Mouse (Mus musculus): Measurements from ENCODE around the gene Rab31.
"Not testable (repeated sequence)": the region's sequence is repeated elsewhere in the genome, so short reads cannot be mapped to it uniquely, and the experiment has no call there.

Rab31 gene

GRCm38 (mm10) chr17:65628823-65629532 lies 143.6 kb downstream of the Rab31 start:
- DNase-seq (ENCODE audit: low spot score in 2 of 2) = not testable (repeated sequence)

- no peak for DNase-seq (ENCODE audit: low spot score in 2 of 2)
These were observed 146.3 kb downstream of the Rab31 start for GRCm38 (mm10) chr17:65626301-65626700.

- DNase-seq (ENCODE audit: low spot score in 2 of 2) = no peak
These were observed 147.0 kb downstream of the Rab31 start for GRCm38 (mm10) chr17:65625563-65625962.

- no peak for DNase-seq (ENCODE audit: low spot score in 2 of 2)
These were observed 149.4 kb downstream of the Rab31 start for GRCm38 (mm10) chr17:65623130-65623529.

- DNase-seq (ENCODE audit: low spot score in 2 of 2) = no peak
These were observed 154.1 kb downstream of the Rab31 start for GRCm38 (mm10) chr17:65618431-65618830.

- no peak for DNase-seq (ENCODE audit: low spot score in 2 of 2)
These were observed 156.9 kb downstream of the Rab31 start for GRCm38 (mm10) chr17:65615678-65616077.

GRCm38 (mm10) chr17:65614431-65614830 lies 158.1 kb downstream of the Rab31 start:
- no peak for DNase-seq (ENCODE audit: low spot score in 2 of 2)

- DNase-seq (ENCODE audit: low spot score in 2 of 2) = peak; percentile 94 to 98
These were observed 158.8 kb downstream of the Rab31 start, which contains the start of gene Vapa for GRCm38 (mm10) chr17:65613463-65614412. Vapa (minus strand) TSS chr17:65613555.

GRCm38 (mm10) chr17:65613142-65613462 lies 159.4 kb downstream of the Rab31 start:
- no peak for DNase-seq (ENCODE audit: low spot score in 2 of 2)

GRCm38 (mm10) chr17:65612391-65613141 lies 160.0 kb downstream of the Rab31 start:
- DNase-seq (ENCODE audit: low spot score in 2 of 2) = peak; percentile 13 to 30

GRCm38 (mm10) chr17:65611721-65612120 lies 160.8 kb downstream of the Rab31 start:
- DNase-seq (ENCODE audit: low spot score in 2 of 2) = no peak

GRCm38 (mm10) chr17:65608743-65609142 lies 163.8 kb downstream of the Rab31 start:
- no peak for DNase-seq (ENCODE audit: low spot score in 2 of 2)

- DNase-seq (ENCODE audit: low spot score in 2 of 2) = no peak
These were observed 164.3 kb downstream of the Rab31 start for GRCm38 (mm10) chr17:65608312-65608687.

- no peak for DNase-seq (ENCODE audit: low spot score in 2 of 2)
These were observed 164.8 kb downstream of the Rab31 start for GRCm38 (mm10) chr17:65607574-65608311.

GRCm38 (mm10) chr17:65606014-65606413 lies 166.5 kb downstream of the Rab31 start:
- DNase-seq (ENCODE audit: low spot score in 2 of 2) = no peak

GRCm38 (mm10) chr17:65604892-65605291 lies 167.7 kb downstream of the Rab31 start:
- no peak for DNase-seq (ENCODE audit: low spot score in 2 of 2)

GRCm38 (mm10) chr17:65604315-65604714 lies 168.2 kb downstream of the Rab31 start:
- no peak for DNase-seq (ENCODE audit: low spot score in 2 of 2)

Data from urinary bladder, adult 18-20 months (tissue).